ENCODE assay signal across 20 mouse cellular contexts in genomic region chr5:32085971-32086370, GRCm38 (mm10).
"Had no signal": no experiment of that assay in that cellular context is flagged by ENCODE, and none has a peak within 500 bp of the region (broad histone marks: within the 10 kb centered on the region; RNA-seq: fewer than 3 reads in every experiment).

No protein-coding gene starts in this region.

- H3K4me2 ChIP-seq: liver, embryonic 15.5 days; lung, embryonic 15.5 days; midbrain, embryonic 13.5 days; neural tube, embryonic 13.5 days; neural tube, embryonic 15.5 days had no signal

- H3K36me3 ChIP-seq: liver, embryonic 15.5 days; lung, embryonic 15.5 days; midbrain, embryonic 10.5 days; midbrain, embryonic 13.5 days; neural tube, embryonic 13.5 days; neural tube, embryonic 15.5 days had no signal

- H3K9me3 ChIP-seq: liver, embryonic 15.5 days; lung, embryonic 15.5 days; midbrain, embryonic 10.5 days; midbrain, embryonic 13.5 days; neural tube, embryonic 13.5 days; neural tube, embryonic 15.5 days had no signal

- H3K4me1 ChIP-seq: liver, embryonic 15.5 days; midbrain, embryonic 13.5 days had no signal

- H3K27me3 ChIP-seq: liver, embryonic 15.5 days; lung, embryonic 15.5 days; midbrain, embryonic 13.5 days; neural tube, embryonic 13.5 days; neural tube, embryonic 15.5 days had no signal

- ATAC-seq: liver, postnatal 0 days; midbrain, embryonic 13.5 days; midbrain, embryonic 16.5 days had no signal

- DNase-seq: liver, postnatal 0 days; lung, adult 2 months; lung, postnatal 14 days; retina, postnatal 1 day; right cerebral cortex, adult 18-20 months; right cerebral cortex, postnatal 25 days; right cerebral cortex, postnatal 4 days; spleen, adult 18-20 months; thymus, adult 18-20 months; thymus, postnatal 14 days; thymus, postnatal 36 days had no signal

- H3K4me3 ChIP-seq: liver, embryonic 15.5 days; lung, embryonic 15.5 days; midbrain, embryonic 10.5 days; midbrain, embryonic 13.5 days; myocyte; neural tube, embryonic 13.5 days; neural tube, embryonic 15.5 days had no signal

- H3K9ac ChIP-seq: liver, embryonic 15.5 days; liver, postnatal 0 days; lung, embryonic 15.5 days; midbrain, embryonic 13.5 days; neural tube, embryonic 13.5 days; neural tube, embryonic 15.5 days had no signal

- H3K27ac ChIP-seq: liver, embryonic 15.5 days; lung, embryonic 15.5 days; macrophage; midbrain, embryonic 10.5 days; midbrain, embryonic 13.5 days; neural tube, embryonic 13.5 days; neural tube, embryonic 15.5 days had no signal
